Mouse (Mus musculus): ENCODE measurements around the gene Gpr176.

DNA sequence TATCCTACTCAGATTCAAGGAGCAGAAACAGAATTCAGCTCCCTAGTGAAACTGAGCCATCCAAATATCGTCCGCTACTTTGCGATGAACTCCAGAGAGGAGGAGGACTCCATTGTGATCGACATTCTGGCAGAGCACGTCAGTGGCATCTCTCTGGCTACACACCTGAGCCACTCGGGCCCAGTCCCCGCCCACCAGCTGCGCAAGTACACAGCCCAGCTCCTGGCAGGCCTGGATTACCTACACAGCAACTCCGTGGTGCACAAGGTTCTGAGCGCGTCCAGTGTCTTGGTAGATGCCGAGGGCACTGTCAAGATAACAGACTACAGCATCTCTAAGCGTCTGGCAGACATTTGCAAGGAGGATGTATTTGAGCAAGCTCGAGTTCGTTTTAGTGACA lies 48.7 kb upstream of the Gpr176 start:
- TF ChIP-seq CTCF (IDR thresholded peaks at IDR 0.05 in 2 of 3, conservative IDR thresholded peaks at IDR 0.05 in 1 of 3; ENCODE audit: control insufficient read depth in 1 of 3, insufficient read depth in 1 of 3, low read depth in 2 of 3, low read length in 3 of 3, poor library complexity in 1 of 3, severe bottlenecking in 1 of 3): no peak
- no peak for TF ChIP-seq USF1 (IDR thresholded peaks at IDR 0.05; ENCODE audit: low read depth, low read length)
- no peak for TF ChIP-seq POLR2A (IDR thresholded peaks at IDR 0.05; ENCODE audit: control insufficient read depth in 1 of 2, insufficient read depth in 1 of 2, low read depth in 1 of 2, low read length in 2 of 2, poor library complexity in 1 of 2)
- TF ChIP-seq BHLHE40 (IDR thresholded peaks at IDR 0.05; ENCODE audit: borderline replicate concordance, low read depth, low read length): no peak
- TF ChIP-seq USF2 (IDR thresholded peaks at IDR 0.05; ENCODE audit: borderline replicate concordance in 1 of 2, insufficient read depth in 1 of 2, low read depth in 1 of 2, low read length in 2 of 2): no peak
- no peak for TF ChIP-seq MAX (IDR thresholded peaks at IDR 0.05; ENCODE audit: low read length)
